Mouse (Mus musculus) erythroblast, embryonic 14.5 days (primary cell): ENCODE data around the gene Pitpnm2.

Experiments used
- GATA1 ChIP-seq: IDR thresholded peaks from 2 replicates; pipeline ENCODE4 v1.6.1; 2012; ENCODE audit warnings: low read length, inconsistent platforms, mixed read lengths
- TAL1 ChIP-seq: IDR thresholded peaks from 3 replicates; pipeline ENCODE4 v1.6.1; 2012; ENCODE audit warnings: low read length, inconsistent platforms, mixed read lengths

DNA sequence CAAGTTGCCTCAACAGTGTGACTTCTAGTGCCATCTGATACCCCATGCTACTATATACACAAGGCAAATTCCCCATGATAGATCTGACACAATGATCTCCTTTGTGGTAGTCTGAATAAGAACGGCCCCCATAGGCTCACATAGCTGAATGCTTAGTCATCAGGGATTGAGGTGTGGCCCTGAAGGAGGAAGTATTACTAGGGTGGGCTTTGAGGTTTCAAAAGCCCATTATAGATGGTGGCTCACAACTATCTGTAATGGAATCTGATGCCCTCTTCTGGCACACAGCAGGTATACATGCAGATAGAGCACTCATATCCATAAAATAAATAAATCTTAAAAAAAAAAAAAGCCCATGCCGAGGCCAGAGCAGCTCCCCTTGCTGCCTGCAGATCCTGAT lies 9.6 kb upstream of the Pitpnm2 start:
- TF ChIP-seq TAL1 (no peak), GATA1 (no peak)
